Mouse (Mus musculus) c-Kit-positive CD71-positive TER-119-negative erythroid progenitor cells, embryonic 14.5 days (primary cell): ENCODE measurements at regions not wholly inside any gene's neighbourhood (a gene's known extent, or its start where the extent isn't known, plus 50 kb on each side); places are given as distances from the start of the nearest gene placed in this dataset.

Source experiments
- DNase-seq: peaks from one replicate; pipeline ENCODE4 v3.0.0-alpha.2; 2013; ENCODE audit warnings: low read depth

DNA sequence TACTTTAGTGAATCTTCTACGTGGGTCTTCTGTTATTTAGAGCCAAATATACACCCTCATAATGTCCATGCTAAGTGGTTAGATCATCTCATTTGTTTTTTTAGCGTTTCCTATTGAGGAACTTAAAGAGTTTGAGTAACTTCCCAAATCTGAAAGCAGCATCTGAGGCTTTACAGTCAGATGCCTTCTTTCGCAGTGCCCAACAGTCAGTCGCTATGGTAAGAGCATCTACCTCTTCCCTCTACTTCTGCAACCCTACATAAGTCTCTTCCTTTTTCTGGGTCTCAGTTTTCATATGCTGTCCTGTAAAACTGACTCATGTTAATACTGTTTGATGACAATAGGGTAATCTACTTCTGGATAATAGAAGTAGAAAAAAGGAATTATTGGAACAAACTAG is 146.8 kb downstream of the Ktn1 start:
- no peak for DNase-seq

DNA sequence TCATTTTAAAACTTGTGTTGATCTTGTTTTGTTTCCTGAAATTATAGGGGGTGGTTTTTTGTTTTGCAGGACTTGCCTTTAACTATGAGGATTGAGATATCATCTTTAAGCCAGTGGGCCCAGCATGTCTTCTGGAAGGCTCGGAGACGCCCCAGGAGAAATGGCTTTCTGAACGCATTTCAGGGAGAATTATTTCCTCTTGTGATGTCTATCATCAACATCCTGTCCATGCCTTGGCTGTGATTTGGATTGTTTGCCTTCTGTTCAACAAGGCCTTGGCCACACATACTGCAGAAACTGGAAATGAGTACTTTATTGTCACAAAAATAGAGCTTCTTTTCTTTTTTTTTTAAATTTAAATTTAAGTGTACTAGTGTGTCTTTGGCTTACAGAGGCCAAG is 150.0 kb downstream of the Ktn1 start:
- no peak for DNase-seq

DNA sequence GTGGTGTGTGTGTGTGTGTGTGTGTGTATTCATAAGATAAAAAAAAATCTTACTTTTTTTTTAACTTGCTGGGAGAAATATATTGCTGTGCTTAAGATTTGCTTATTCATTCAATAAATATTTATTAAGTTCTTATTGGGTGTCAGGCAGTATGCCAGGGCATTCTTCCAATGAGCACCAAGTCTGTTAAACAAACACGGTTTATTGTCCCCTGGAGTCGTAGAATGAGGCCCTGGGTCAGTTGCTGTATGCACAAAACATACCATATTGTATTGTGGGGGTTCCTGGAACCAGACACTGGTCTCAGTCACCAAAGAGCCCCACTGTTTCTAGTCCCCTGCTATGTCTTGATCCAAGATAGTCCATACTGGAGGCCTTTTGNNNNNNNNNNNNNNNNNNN is 151.3 kb downstream of the Ktn1 start:
- DNase-seq, result no peak

DNA sequence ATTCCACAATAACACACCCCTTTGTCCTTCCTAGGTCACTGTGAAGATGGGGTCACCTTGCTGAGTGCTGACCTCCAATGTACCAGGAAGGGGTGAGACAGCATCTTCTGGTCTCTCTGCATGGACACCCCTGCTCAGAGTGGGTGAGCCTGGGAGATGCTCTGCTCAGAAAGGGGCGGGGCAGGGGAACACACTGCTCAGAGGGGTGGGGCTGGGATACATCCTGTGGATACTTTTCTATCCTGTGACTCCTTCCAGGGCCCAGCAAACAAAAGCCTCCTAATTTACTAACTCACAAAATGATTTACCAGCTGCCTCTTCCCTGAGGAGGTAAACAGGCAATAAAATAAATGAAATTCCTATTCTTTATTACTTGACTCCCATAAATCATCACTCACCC is 157.0 kb downstream of the Ktn1 start:
- no peak for DNase-seq

DNA sequence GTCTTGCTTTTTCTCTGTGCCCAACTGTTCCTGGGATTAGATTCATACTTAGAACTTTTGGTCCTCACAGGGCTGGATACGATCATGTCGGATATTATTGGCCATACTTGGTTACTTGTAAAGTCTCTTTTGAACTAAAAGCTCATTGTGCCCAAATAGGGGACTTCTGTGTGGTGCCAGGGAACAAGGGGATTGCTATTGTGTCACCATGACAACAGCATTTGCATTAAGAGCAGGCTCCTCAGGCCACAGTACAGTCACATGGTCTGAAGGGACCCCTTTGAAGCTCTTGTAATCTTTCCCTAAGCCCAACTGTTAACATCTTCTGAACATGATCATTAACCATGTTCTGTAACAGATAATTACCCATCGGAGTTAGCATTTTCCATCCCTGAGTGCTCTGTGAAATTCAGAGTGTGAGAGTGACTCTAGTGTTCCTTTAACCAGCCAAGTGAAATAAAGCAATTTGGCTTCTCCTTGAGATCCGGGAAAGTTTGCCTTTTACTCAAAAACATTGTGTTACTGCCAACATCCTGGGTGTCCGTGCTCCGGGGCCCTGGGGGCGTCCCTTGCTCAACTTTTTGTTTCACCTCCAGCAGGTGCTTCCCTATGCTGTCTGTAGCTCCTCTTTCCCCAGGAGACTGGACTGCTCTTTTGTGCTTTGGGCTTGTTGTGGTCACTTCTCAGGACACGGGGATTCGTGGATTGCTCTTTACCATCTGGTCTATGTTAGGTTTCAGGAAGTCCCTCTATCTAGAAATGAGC is 157.7 kb downstream of the Ktn1 start:
- DNase-seq, result no peak

DNA sequence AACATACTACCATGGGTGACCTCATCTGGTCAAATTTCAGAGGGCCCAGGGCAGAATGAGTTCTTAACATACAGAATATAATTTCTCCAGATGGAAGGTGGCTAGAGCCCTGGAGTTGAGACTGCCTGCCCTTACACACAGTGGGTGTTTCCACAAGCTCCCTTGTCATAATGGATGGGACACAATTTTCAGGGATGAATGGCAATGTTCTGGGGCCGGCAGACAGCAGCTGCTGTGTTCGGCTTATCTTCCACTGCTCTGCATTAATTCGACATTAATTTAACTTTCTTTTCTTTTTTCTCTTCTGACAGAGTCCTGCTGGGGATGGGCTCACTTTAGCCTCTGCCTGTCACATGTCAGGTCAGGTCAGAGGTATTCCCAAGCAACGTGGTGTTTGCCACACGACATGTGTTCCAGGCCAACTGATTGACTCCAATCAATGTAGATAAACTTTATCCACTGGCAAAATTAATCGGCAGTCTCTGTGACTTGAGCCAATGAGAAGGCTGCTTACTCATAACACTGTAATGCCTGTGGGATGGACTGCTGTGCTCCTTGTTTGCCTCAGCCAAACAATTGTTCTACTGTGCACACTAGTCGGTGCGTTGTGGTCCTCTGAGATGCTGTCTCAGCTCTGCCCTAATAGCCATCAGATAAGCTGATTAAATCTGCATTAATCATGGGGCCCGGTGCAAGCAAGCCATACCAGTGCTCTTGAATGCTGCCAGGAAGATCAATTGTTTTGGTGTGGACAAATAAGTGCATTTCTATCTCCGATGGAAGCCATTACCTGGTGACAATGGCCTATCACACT is 160.1 kb downstream of the Ktn1 start:
- no peak for DNase-seq

DNA sequence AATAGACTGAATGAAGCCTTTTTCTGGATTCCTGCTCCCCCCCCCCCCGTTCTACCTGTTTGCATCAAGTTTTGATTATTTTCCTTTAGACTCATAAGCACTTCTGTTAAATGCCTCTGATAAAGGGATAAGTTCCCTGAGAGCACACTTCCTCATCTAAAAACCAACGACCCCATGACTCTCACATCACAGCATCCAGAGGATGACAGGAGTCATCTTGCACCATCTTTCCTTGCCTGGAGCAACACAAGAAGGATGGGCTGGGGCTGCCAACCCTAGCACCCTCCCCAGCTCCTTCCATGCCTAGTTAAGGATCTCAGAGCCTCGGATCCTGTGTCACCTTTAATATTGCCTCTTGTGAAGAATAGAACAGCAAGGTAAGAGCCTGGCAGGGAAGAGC is 170.0 kb downstream of the Ktn1 start:
- no peak for DNase-seq

DNA sequence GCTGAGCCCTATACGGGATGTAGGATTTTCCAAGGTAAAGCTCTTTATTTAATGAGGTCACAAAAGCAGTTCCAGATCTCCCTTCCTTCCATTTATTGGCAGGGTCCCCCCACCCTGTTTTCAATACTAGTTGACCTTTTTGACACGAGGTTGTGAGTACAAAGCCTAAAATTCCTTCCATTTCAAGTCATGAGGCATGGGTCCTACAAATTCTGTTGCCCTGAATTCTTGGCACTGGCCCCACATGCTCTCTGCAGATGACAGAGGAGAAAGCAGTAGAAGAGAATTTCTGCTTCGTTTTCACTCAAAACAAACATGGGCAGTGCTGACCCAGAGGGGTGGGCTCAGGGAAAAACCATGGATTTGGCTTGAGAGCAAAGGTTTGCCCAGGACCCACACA is 170.4 kb downstream of the Ktn1 start:
- DNase-seq, result no peak

DNA sequence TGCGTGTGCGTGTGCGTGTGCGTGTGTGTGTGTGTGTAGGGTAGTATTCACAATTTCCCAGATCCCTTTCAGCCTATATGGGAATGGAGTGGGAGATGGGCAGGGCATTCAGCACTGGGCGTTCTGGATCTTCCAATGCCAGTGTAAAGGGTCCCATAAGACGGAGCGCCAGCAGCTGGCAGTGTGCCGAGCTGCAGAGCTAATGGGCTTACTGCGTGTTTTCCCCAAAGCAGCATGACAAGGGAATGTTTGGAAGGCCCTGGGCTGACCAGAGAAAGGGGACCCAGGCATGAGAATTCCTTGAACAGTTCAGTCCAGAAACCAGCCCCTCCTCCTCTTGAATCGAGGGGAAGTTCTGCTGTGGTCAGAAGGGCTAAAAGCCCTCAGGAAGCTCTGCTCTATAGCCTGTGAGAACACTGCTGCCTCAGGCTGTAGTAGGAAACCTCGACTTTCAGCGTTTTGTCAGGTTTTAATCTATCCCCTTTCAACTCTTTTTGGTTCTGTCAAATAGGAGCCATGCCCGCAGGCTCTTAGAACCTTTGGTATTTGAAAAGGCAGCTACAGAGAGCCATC is 172.4 kb downstream of the Ktn1 start:
- no peak for DNase-seq

DNA sequence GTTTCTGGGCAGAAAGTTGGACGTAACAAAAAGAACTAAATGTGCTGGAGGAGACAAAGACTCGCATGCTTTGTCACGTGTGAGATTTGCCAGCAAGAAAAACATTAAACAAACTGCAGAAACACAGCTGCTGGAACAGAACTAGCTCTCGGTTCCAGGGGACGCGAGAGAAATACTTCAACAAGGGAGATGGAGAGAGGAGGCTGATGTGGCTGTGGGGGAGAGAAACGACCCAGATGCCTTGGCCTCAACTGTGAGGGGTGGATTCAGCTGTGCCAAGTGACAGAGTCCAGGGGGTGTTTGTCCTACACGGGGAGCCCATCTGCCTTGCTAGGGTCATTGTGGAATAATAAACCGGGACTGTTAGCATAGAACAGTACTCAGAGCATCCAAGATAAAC is 174.9 kb downstream of the Ktn1 start:
- DNase-seq, result no peak

DNA sequence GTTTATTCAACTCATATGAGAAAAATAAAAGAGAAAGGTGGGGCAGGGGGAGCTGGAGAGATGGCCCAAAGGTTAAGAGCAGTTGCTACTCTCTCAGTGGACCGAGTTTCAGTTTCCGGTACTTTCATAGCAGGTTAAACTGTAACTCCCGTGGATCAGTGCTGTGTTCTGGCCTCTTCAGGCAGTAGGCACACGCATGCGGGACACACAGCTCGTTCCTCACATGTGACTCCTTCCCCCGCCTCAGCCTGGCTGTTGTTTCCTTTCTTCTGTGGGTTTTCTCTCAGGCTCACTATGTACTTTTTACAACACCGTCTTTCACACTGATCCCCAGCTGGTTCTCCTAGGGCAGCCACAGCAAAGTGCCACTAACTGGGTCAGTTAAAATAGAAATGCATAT is 175.4 kb downstream of the Ktn1 start:
- DNase-seq, result no peak

DNA sequence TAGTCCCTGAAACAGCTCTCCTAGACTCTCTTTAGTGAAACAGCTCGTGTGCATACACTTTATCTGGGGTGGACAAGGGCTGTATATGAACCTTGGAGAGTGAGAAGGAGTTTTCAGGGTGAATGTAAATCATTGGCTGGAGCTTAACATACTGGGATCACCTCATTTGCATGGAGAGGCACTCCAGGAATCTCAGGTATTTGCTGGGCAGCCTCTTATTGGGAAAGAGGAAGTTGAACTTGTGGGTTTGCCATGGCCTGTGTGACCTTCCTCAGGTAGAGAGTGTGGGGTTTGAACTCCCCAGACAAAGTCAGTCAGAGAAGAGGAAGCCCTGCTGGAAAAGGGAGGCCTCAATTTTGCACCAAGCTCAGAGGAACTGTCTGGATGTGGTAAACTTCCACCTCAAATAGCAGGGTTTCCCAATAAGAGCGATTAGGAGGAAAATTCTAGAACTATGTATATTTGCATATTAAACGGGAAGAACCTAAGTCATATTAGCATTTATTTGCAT is 177.3 kb downstream of the Ktn1 start:
- no peak for DNase-seq

DNA sequence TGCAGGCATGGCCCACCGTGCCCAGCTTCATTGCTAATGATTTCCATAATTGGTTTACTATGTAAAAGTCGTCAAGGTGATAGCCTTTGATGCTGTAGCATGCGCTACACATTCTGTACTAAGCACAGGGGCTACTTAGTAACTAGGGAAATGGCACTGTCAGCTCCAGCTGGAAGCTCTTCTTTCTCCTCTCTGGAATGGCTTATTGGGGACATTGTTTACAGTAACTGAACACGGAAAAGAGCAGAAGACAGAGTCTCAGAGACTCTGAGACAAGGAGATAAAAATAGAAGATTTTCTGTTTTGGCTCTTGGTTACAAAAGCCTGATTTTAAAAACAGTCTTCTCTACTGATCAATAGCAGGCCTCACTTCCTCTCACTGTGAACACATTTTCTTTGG is 178.3 kb downstream of the Ktn1 start:
- no peak for DNase-seq

DNA sequence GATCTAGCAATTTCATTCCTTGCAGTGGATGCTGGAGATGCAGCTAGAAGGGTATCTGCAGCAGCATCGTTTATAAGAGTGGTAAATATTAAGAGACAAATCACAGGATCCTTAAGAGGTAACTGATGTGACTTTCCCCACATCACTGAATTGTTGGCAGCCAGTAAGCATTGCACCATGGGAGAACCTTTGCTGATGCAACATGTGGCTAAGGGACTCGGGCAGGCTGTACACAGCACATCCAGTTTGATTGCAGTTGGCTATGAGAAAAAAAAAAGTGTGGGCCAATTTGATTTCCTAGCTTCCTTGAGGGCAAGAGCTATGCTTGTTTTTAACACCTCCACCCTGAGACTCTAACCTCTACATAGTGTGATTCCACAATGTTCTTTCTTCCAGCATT is 179.4 kb downstream of the Ktn1 start:
- DNase-seq, result no peak

DNA sequence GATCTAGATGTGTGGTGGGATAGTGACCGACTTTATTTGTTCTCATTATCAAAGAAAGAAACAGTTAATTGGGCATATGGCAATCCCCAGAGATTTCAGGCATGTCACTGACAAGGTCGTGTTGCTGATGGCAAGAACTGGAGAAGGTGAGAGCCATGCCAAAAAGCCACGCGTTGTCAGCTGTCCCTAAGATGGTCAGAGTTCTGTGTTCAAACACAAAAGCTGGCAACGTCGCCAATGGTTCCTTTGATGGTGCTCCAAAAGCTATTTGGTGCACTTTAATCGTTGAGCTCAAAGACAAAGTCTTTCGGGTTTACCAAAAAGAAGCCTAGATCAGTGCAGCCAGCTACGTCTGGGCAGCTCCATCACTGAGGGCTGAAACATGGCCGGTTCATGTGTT is 185.4 kb downstream of the Ktn1 start:
- DNase-seq, result no peak

DNA sequence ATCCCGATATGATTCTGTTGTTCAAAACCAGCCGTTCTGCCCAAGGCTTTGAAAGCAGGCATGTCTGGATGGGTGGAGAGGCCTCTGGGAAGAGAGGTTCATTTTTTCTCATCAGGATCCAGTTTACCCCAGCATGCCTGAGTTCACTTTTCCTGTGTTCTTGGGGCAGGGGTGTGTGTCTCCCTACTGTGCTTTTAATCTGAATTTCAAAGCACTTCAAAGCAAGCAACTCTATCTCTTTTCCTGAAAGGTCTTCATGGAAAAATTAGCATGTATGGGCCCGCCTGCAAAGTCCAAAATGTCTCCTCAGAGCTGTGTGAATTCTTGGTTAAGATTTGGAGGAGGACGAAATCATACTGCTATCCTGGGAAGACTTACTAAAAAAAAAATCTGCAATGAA is 187.2 kb downstream of the Ktn1 start:
- DNase-seq, result no peak

DNA sequence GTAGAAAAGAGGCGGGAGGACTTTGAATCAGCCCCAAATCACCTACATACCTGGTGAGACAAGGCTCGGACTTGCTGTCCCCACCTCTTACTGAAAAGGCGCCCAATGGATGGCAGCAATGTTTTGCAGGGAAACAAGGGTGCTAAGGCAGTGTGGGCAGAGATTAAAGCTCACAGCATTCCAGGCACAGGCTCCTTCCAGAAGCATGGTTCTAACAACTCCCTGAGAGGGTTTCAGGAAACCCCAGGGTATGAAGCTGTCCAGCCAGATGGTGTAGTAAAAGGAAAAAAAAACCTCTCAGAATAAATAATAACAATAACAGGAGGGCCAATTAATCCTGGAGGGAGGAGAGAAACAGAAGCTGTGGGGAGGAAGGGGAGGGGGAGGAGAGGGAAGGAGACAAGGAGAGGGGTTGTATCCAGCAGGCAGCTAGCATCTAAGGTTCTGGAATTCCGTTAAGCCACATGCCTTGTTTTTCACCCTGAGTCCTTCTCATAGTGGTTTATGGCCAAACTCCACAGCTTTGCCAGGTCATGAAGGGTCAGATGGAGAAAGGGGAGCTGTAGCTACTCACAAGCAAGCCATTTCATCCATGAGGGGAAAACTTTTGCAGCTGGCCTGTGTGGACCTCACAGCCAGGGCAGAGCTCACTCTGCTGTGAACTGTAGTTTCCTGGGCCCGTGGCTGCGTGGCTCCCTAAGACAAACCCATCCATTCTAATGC is 191.4 kb downstream of the Ktn1 start:
- no peak for DNase-seq

DNA sequence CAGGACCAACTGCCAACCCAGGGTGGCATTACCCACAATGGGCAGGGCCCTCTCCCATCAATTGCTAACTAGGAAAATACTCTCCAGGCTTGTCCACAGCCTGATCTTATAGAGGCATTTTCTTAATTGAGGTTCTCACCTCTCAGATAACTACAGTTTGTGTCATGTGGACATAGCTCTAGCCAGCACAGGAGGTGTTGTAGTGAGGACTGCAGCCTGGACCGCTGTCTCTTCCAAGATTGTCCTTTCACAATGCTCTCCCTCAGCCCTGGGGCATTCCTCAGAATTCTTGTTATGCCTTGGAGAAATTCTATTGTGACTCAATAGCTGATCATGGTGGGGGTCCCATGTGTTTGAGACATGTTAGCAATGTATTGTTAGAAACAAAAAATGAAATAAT is 196.1 kb downstream of the Ktn1 start:
- no peak for DNase-seq

DNA sequence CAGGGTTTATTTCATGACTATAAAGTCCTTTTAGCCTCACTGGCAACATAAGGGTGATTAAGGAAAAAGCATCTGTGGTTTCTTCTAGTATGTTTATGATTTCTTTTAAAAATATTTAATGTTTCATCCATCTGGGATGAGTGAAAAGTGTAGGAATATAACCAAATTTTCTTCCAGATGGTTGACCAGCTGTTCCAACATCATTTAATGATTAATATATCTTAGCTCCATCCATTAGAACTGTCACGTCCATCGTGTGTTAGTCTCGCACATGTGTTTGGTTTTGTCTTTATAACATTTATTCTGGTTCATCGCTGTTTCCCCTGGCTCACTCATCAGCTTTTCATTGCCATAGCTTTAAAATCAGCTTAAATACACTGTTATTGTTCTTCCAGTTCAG is 200.6 kb downstream of the Ktn1 start:
- DNase-seq, result no peak

DNA sequence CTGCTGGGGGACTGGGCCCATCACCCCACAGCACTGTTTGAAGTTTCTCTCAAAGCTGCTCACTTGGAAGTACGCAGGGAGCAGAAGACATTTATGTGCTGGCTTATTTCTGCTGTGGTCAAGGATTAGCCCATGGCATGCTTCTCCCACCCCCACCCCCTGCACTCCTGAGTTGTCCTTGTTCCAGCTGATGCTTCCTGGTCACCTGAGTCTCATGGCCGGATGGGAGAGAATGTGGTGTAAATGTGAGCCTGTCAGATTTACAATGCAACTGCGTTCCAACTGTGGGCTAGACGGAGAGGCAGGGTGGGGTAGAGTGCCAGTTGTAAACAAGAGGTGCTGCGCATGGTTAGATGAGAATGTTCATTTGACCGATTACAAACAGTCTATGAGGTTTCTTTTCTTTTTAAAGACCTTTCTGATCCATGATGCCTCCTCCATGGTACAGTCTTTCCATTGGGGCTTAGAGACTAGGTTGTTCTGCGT is 208.1 kb downstream of the Ktn1 start:
- DNase-seq, result no peak

DNA sequence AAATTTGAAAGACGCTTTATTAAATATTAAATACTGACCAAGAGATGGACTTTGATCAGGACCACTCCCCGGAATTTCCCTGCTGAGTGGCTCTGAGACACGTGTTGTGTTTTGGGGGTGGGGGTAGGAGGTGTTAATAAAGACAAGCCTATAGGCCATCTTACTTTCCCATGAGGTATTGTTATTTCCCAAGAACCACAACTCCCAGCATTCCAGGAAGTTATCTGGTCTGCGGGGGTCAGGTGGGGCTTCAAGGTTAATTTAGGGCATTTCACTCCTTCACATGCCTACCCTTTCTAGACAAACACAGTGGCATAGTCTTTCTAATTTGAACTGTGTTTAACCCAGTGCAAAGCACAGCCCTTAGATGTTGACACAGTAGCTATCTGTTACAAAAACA is 209.0 kb downstream of the Ktn1 start:
- DNase-seq, result no peak
